Mouse (Mus musculus) forebrain, embryonic 11.5 days (tissue): ENCODE measurements around the gene Nt5dc2. TPM values are rescaled to one million over a fixed set of nuclear protein-coding genes. Genes with fewer than 3 reads are reported as not detected.

Experiments
- ATAC-seq: fragments of 200-750 bp; cut with Nextera tagmentation; replicated peaks from 2 replicates; pipeline ENCODE4 v1.8.0; 2017; ENCODE audit warnings: moderate TSS enrichment; ENCODE audit not compliant: low FRiP score
- DNase-seq: peaks from one replicate; pipeline ENCODE4 v3.0.0-alpha.2; 2017; ENCODE audit warnings: low spot score
- H3K27ac ChIP-seq: fragments of 300-500 bp; sonication (generic); 2 replicates; pipeline ENCODE4 v1.5.1; 2014; ENCODE audit warnings: low read depth, low read length
- H3K27me3 ChIP-seq: fragments of 300-500 bp; sonication (generic); 2 replicates; pipeline ENCODE4 v1.6.1; 2014; ENCODE audit warnings: mild to moderate bottlenecking, low read length, mixed read lengths; ENCODE audit not compliant: control insufficient read depth, insufficient read depth
- H3K36me3 ChIP-seq: fragments of 300-500 bp; sonication (generic); 2 replicates; pipeline ENCODE4 v1.6.1; 2014; ENCODE audit warnings: mild to moderate bottlenecking, low read length, moderate library complexity, mixed read lengths; ENCODE audit not compliant: control insufficient read depth, insufficient read depth
- H3K4me1 ChIP-seq: fragments of 300-500 bp; sonication (generic); replicated peaks from 2 replicates; pipeline ENCODE4 v1.6.1; 2014; ENCODE audit warnings: low read length, mixed read lengths; ENCODE audit not compliant: control insufficient read depth, insufficient read depth
- H3K4me2 ChIP-seq: fragments of 300-500 bp; sonication (generic); 2 replicates; pipeline ENCODE4 v1.6.1; 2014; ENCODE audit warnings: low read depth, mild to moderate bottlenecking, low read length, moderate library complexity, mixed read lengths; ENCODE audit not compliant: severe bottlenecking
- H3K4me3 ChIP-seq: fragments of 300-500 bp; sonication (generic); 2 replicates; pipeline ENCODE4 v1.5.1; 2014; ENCODE audit warnings: low read depth, low read length
- H3K9ac ChIP-seq: fragments of 300-500 bp; sonication (generic); 2 replicates; pipeline ENCODE4 v1.6.1; 2014; ENCODE audit warnings: low read length
- H3K9me3 ChIP-seq: fragments of 300-500 bp; sonication (generic); 2 replicates; pipeline ENCODE4 v1.6.1; 2016; ENCODE audit warnings: low read length, mixed read lengths; ENCODE audit not compliant: control insufficient read depth
- whole genome bisulfite sequencing: fragments of 180-500 bp; shearing (Covaris S2); extraction: QIAGEN DNeasy Blood & Tissue Kit; methylation state at CpG from one replicate; pipeline ENCODE4 v1.1.7; 2014; 5-methylcytosine and 5-hydroxymethylcytosine counted together
- polyA plus RNA-seq: library from polyadenylated mRNA; unstranded; fragments of >200 nt; fragmentation: Nextera tagmentation; extraction: Ambion mirVana; gene quantifications from 2 replicates; pipeline ENCODE4 v1.2.1, GENCODE M21; 2014

Gene Nt5dc2
- polyA plus RNA-seq, 1 experiment from 2014 or later: 565 TPM

DNA sequence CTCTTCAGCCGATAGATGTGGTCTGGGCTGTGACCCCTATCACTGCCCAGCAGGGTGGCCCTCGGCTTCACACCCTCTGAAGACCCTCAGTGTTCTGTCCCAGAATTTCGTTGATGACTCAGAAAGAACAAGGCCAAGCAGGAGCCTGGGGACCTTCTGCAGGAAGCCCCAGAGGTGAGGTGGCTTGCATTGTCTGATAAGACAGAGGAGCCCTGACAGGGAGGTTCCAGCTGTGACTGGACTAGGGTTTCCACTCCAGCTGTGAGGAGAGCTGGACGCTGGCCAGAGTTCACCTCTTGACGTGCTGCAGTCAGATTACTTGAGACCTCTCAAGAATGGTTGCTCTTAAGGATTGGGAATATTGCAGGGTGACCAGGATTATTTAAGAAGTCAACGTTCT is 1.2 kb downstream of the Nt5dc2 start:
- peak overlapping the region; percentile 90 for H3K9ac ChIP-seq
- peaks cover 24% of the 10 kb centered on the region for H3K4me1 ChIP-seq
- DNase-seq (no peak), ATAC-seq (no peak)
- WGBS: 17% methylated on average over 6 of the region's 6 CpGs
- H3K9me3 ChIP-seq: no peaks in the 10 kb centered on the region
- H3K4me3 ChIP-seq: peak overlapping the region; percentile 93
- peaks cover 19% of the 10 kb centered on the region for H3K36me3 ChIP-seq
- peak overlapping the region; percentile 90 for H3K4me2 ChIP-seq
- H3K27me3 ChIP-seq: no peaks in the 10 kb centered on the region
- no peak overlapping the region for H3K27ac ChIP-seq

GRCm38 (mm10) chr14:31132491-31132975 is 1.7 kb downstream of the Nt5dc2 start:
- peak; percentile 50 for DNase-seq
- Histone ChIP-seq H3K4me2 (peak overlapping the region; percentile 90), H3K27me3 (no peaks in the 10 kb centered on the region), H3K4me1 (peaks cover 21% of the 10 kb centered on the region), H3K4me3 (peak overlapping the region; percentile 93), H3K9me3 (no peaks in the 10 kb centered on the region), H3K36me3 (peaks cover 19% of the 10 kb centered on the region), H3K27ac (no peak overlapping the region), H3K9ac (peak overlapping the region; percentile 90)
- no peak for ATAC-seq
- 89% methylated on average over 7 of the region's 7 CpGs for WGBS

DNA sequence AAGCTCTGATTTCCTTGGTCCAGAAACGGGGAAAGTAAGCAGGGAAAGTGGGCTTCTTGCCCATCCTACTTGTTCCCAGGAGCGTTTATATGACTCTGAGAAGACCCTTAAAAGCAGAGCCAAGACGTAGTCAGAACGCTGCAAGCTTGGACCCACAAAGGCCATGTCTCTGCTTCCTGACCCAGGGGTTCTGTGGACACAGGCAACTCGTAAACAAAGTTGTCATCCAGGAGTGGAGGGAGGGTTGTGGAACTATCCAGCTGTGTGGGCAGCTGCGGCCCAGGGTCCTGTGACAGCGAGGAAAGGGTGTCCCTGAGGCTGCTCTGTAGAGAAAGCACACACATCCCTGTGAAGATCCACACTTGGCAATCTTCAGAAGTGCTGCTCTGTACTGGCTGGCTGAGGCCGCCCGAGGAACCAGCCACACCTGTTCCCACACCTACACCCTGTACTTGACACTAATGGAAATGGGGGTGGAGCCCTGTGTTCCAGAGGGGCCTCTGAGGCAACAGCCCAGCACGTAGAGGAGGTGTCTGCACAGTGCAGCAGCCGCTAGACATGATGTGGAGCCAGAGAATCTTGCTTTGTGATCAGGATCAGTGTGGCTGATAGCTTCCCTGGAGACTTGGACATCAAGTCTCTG is 2.3 kb downstream of the Nt5dc2 start:
- peaks cover 22% of the 10 kb centered on the region for H3K36me3 ChIP-seq
- no peak for ATAC-seq
- WGBS: 83% methylated on average over 11 of the region's 11 CpGs
- H3K27ac ChIP-seq: no peak overlapping the region
- DNase-seq: peak; percentile 50
- peak overlapping the region; percentile 12; the same call in 1 of the 2 replicates for H3K9ac ChIP-seq
- H3K9me3 ChIP-seq: no peaks in the 10 kb centered on the region
- peak overlapping the region; percentile 90; the same call in 1 of the 2 replicates for H3K4me2 ChIP-seq
- H3K4me1 ChIP-seq: peaks cover 21% of the 10 kb centered on the region
- H3K27me3 ChIP-seq: no peaks in the 10 kb centered on the region
- H3K4me3 ChIP-seq: no peak overlapping the region

DNA sequence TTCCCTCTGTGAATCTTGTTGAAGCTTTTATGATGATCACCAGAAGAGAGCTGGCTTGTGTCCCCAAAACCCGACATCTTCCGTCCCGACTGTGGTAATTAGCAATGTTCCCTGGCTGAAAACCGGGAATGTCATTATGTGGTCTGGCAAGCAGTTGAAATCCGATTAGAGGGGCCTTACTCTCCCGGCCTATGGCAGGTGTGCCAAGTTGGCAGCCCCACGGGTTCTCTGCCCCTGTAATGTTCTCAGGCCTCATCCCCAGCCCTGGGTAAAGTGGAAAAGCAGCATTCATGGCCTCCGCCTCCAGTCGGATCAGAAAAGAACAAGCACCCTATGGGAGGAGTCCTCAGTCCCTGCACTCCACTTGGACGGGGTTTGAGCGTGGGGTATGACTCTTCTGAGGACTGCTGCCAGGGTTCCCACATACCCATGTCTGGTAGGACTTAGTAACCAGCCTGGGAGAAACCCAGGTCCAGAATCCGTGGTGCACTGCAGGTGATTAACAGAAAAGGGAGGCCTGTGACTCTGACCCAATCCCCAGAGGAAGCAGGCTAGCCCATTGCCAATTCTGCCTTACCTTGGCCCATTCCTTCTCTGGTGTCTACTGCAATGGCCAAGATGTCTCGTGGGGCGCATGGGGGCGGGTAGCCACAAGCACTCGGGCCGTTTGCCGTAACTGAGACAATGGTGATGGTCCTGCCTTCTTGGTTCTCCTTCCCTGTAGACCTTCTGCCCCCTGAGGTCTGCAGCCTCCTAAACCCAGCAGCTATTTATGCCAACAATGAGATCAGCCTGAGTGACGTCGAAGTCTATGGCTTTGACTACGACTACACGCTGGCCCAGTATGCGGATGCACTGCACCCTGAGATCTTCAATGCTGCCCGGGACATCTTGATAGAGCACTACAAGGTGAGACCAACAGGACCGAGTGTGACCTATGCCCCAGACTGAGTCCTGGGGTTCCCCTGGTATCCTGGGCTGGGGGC is 3.5 kb downstream of the Nt5dc2 start:
- ATAC-seq: no peak
- Histone ChIP-seq H3K4me2 (no peak overlapping the region), H3K36me3 (peaks cover 29% of the 10 kb centered on the region)

GRCm38 (mm10) chr14:31135495-31136410 is 4.9 kb downstream of the Nt5dc2 start:
- ATAC-seq (no peak), DNase-seq (peak; percentile 50)
- Histone ChIP-seq H3K9ac (no peak overlapping the region), H3K9me3 (no peaks in the 10 kb centered on the region), H3K27me3 (no peaks in the 10 kb centered on the region), H3K4me1 (peaks cover 15% of the 10 kb centered on the region), H3K4me2 (no peak overlapping the region), H3K27ac (no peak overlapping the region), H3K4me3 (no peak overlapping the region), H3K36me3 (peaks cover 36% of the 10 kb centered on the region)
- WGBS: 96% methylated on average over 34 of the region's 34 CpGs

More for the DNA sequence above, 3.5 kb downstream of the Nt5dc2 start:
- peak; percentile 47 for DNase-seq
- H3K9ac ChIP-seq: no peak overlapping the region
- no peak overlapping the region for H3K27ac ChIP-seq
- no peak overlapping the region for H3K4me3 ChIP-seq
- no peaks in the 10 kb centered on the region for H3K9me3 ChIP-seq
- no peaks in the 10 kb centered on the region for H3K27me3 ChIP-seq
- 92% methylated on average over 25 of the region's 25 CpGs for WGBS
- H3K4me1 ChIP-seq: peaks cover 21% of the 10 kb centered on the region

DNA sequence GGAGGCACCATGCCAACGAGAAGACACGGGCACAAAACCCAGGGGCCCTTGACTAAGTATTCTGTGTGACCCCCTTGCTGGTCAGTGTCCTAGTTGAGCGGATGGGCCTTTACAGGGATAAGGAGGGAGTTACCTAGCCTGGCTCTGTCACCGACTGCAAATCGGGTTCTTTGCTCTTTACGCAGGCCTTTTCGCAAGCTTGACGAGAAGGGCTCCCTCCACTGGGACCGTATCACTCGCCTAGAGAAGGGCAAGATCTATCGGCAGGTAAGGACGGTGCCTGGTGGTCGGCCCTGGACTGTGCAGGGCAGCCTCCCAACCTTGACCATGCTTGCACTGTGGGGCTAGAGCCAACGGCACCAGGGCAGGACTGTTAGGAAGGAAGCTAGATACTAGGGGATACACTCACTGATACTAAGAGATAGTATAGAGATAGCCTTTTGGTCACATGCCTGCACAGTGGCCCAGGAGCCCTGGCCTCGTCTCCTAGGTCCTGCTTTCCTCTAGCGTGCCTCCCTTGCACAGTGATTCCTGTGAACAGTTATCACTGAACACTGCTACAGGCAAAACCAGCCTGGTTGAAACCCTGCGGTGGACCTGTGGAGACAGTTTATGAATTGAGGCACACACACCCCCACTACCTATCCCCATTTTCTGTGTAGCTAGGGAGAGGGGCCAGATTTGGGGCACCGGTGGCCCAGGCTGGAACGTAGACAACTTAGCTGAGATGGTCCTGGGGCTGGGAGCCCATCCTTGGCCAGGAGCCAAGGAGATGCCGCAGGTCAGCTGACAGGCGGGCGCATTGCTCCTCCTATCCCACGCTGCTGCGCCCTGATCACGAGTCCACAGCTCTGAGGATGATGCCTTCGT is 5.8 kb downstream of the Nt5dc2 start:
- Histone ChIP-seq H3K27me3 (no peaks in the 10 kb centered on the region), H3K4me3 (no peak overlapping the region), H3K4me2 (no peak overlapping the region), H3K36me3 (peaks cover 39% of the 10 kb centered on the region), H3K9me3 (no peaks in the 10 kb centered on the region), H3K27ac (no peak overlapping the region), H3K4me1 (peaks cover 15% of the 10 kb centered on the region), H3K9ac (no peak overlapping the region)
- WGBS: 92% methylated on average over 26 of the region's 26 CpGs
- DNase-seq (peak; percentile 48), ATAC-seq (no peak)

DNA sequence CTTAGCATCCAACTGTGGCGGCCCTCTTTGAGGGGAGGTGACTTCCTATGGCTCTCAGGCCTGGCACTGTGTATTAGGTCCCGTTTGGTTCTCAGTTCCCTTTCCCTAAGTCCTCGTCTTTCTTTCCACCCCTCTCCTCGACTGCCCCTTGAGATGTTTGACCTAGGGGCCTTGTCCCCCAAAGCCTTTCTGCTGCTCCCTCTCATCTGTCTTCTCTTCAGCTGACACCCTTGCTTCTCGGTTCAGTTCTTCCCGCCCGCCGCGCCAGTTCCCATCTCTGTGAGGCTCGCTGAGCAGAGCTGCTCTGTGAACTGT is 6.4 kb downstream of the Nt5dc2 start:
- Histone ChIP-seq H3K9me3 (no peaks in the 10 kb centered on the region), H3K36me3 (peaks cover 44% of the 10 kb centered on the region), H3K4me1 (peaks cover 11% of the 10 kb centered on the region), H3K4me3 (no peak overlapping the region), H3K27ac (no peak overlapping the region), H3K4me2 (no peak overlapping the region), H3K9ac (no peak overlapping the region), H3K27me3 (no peaks in the 10 kb centered on the region)
- ATAC-seq (no peak), DNase-seq (no peak)
- WGBS: 94% methylated on average over 10 of the region's 10 CpGs
